In genomic region chr5:140338779-140339178, GRCm38 (mm10) we compare ENCODE assay signal across 21 mouse cellular contexts. TPM values are rescaled to one million over a fixed set of nuclear protein-coding genes. Genes with fewer than 3 reads are reported as not detected.
DNase-seq lines count a peak whose midpoint lies in the region; ATAC-seq and TF ChIP-seq lines count a peak whose summit lies in the region.
"Had no signal": no experiment of that assay in that cellular context is flagged by ENCODE, and none has a peak within 500 bp of the region (broad histone marks: within the 10 kb centered on the region; RNA-seq: fewer than 3 reads in every experiment).

No protein-coding gene starts in this region.

- no peaks in the 10 kb centered on the region for H3K4me1 ChIP-seq in heart, adult 2 months (ENCODE audit: control insufficient read depth, insufficient read depth, low read length)
- no peaks in the 10 kb centered on the region for H3K4me1 ChIP-seq in liver, postnatal 0 days (ENCODE audit: insufficient read depth)
- no peaks in the 10 kb centered on the region for H3K4me1 ChIP-seq in liver, embryonic 12.5 days
- H3K4me1 ChIP-seq in E14TG2a.4 (replicated peaks; ENCODE audit: low read depth, low read length), result peaks cover 22% of the 10 kb centered on the region
- no peaks in the 10 kb centered on the region for H3K4me1 ChIP-seq in embryonic fibroblast, embryonic 13.5 days (ENCODE audit: control insufficient read depth, insufficient read depth, low read length)
- H3K4me1 ChIP-seq: heart, embryonic 12.5 days; hindbrain, embryonic 13.5 days; limb, embryonic 15.5 days had no signal

- DNase-seq in heart, adult 2 months, result no peak
- no peak for DNase-seq in heart, postnatal 10 days
- no peak for DNase-seq in liver, postnatal 0 days
- DNase-seq in cerebellum, adult 8-10 months, result no peak
- DNase-seq: adrenal gland, postnatal 10 days; cerebellum, adult 11 months; cerebellum, postnatal 25 days; embryo, embryonic 11 days; lung, postnatal 10 days; thymus, postnatal 36 days had no signal

- no peak for TF ChIP-seq POLR2A in heart, adult 2 months (IDR thresholded peaks at IDR 0.05; ENCODE audit: insufficient read depth, low read depth, low read length)
- no peak for TF ChIP-seq POLR2A in embryonic fibroblast, embryonic 13.5 days (IDR thresholded peaks at IDR 0.05; ENCODE audit: low read depth, low read length)

- no peak for ATAC-seq in liver, postnatal 0 days
- no peak for ATAC-seq in liver, embryonic 12.5 days
- ATAC-seq: activated CD4-positive, CD25-positive, alpha-beta regulatory T cell, adult 4 months; forebrain, embryonic 16.5 days; intestine, embryonic 16.5 days; midbrain, embryonic 16.5 days; Patski had no signal

- no peak overlapping the region for H3K27ac ChIP-seq in heart, adult 2 months
- H3K27ac ChIP-seq in liver, postnatal 0 days (ENCODE audit: low read depth), result no peak overlapping the region
- H3K27ac ChIP-seq in liver, embryonic 12.5 days, result no peak overlapping the region
- no peak overlapping the region for H3K27ac ChIP-seq in embryonic fibroblast, embryonic 13.5 days (ENCODE audit: insufficient read depth, low read length)
- H3K27ac ChIP-seq: hindbrain, embryonic 13.5 days; limb, embryonic 15.5 days had no signal

- no peak overlapping the region for H3K9ac ChIP-seq in heart, adult 2 months (ENCODE audit: low read depth, low read length)
- H3K9ac ChIP-seq in liver, postnatal 0 days (replicated peaks), result no peak overlapping the region
- no peak overlapping the region for H3K9ac ChIP-seq in liver, embryonic 12.5 days
- H3K9ac ChIP-seq: heart, embryonic 12.5 days; hindbrain, embryonic 13.5 days; limb, embryonic 15.5 days had no signal

- H3K9me3 ChIP-seq in liver, postnatal 0 days (ENCODE audit: low read length), result no peaks in the 10 kb centered on the region
- H3K9me3 ChIP-seq in liver, embryonic 12.5 days (replicated peaks), result 0 out of 2 replicates have a peak, but pooled peaks cover 3% of the 10 kb centered on the region
- H3K9me3 ChIP-seq in E14TG2a.4 (ENCODE audit: low read length), result peaks cover 4% of the 10 kb centered on the region; the same call in 1 of the 2 replicates
- H3K9me3 ChIP-seq: heart, embryonic 12.5 days; hindbrain, embryonic 13.5 days; limb, embryonic 15.5 days had no signal

- intact Hi-C loops in heart, adult 2 months (cut with DNase I), result loop anchor here (5.0 kb wide), 1 partner anchor 74 kb away; no protein-coding TSS in a partner anchor
- intact Hi-C loops in heart, postnatal 10 days (cut with DNase I), result no loop called here

- H3K79me2 ChIP-seq in heart, adult 2 months (replicated peaks; ENCODE audit: control insufficient read depth, insufficient read depth, low read length), result no peaks in the 10 kb centered on the region

- TF ChIP-seq EP300 in heart, adult 2 months (IDR thresholded peaks at IDR 0.05; ENCODE audit: insufficient read depth, low read depth, low read length), result no peak
- no peak for TF ChIP-seq EP300 in liver, postnatal 0 days (IDR thresholded peaks at IDR 0.05; ENCODE audit: low read depth)

- no peak overlapping the region for H3K4me3 ChIP-seq in heart, adult 2 months
- no peak overlapping the region for H3K4me3 ChIP-seq in liver, postnatal 0 days (ENCODE audit: low read depth, low read length)
- H3K4me3 ChIP-seq in liver, embryonic 12.5 days, result no peak overlapping the region
- no peak overlapping the region for H3K4me3 ChIP-seq in E14TG2a.4 (replicated peaks; ENCODE audit: low read length)
- no peak overlapping the region for H3K4me3 ChIP-seq in embryonic fibroblast, embryonic 13.5 days (ENCODE audit: insufficient read depth, low read length)
- H3K4me3 ChIP-seq: heart, embryonic 12.5 days; hindbrain, embryonic 13.5 days; limb, embryonic 15.5 days had no signal

- H3K36me3 ChIP-seq in heart, adult 2 months (ENCODE audit: control insufficient read depth, insufficient read depth, low read length), result no peaks in the 10 kb centered on the region
- peaks cover 18% of the 10 kb centered on the region for H3K36me3 ChIP-seq in liver, postnatal 0 days (replicated peaks; ENCODE audit: insufficient read depth, low read length)
- peaks cover 75% of the 10 kb centered on the region for H3K36me3 ChIP-seq in liver, embryonic 12.5 days
- H3K36me3 ChIP-seq in E14TG2a.4 (ENCODE audit: insufficient read depth, low read length), result peaks cover 93% of the 10 kb centered on the region

- TF ChIP-seq CTCF in heart, adult 2 months (IDR thresholded peaks at IDR 0.05), result 0 out of 2 replicates have a peak, but pooled peaks have one; percentile 11
- TF ChIP-seq CTCF in liver, postnatal 0 days (IDR thresholded peaks at IDR 0.05; ENCODE audit: low read depth), result peak; percentile 47
- TF ChIP-seq CTCF in E14TG2a.4 (conservative IDR thresholded peaks at IDR 0.05; ENCODE audit: low read length), result peak; percentile 43
- TF ChIP-seq CTCF in embryonic fibroblast, embryonic 13.5 days (IDR thresholded peaks at IDR 0.05; ENCODE audit: borderline replicate concordance, insufficient read depth, low read length), result peak; percentile 15; the same call in 1 of the 2 replicates

- WGBS in heart, adult 2 months, result 94% methylated on average over 4 of the region's 4 CpGs
- 94% methylated on average over 4 of the region's 4 CpGs for WGBS in liver, postnatal 0 days (ENCODE audit: insufficient replicate concordance)
- WGBS in liver, embryonic 12.5 days (ENCODE audit: insufficient replicate concordance), result 80% methylated on average over 4 of the region's 4 CpGs

- no peaks in the 10 kb centered on the region for H3K27me3 ChIP-seq in heart, adult 2 months (ENCODE audit: control insufficient read depth, insufficient read depth, low read length)
- no peaks in the 10 kb centered on the region for H3K27me3 ChIP-seq in liver, postnatal 0 days (ENCODE audit: insufficient read depth, low read length)
- no peaks in the 10 kb centered on the region for H3K27me3 ChIP-seq in liver, embryonic 12.5 days (replicated peaks)
- no peaks in the 10 kb centered on the region for H3K27me3 ChIP-seq in E14TG2a.4 (ENCODE audit: insufficient read depth, low read length)
- H3K27me3 ChIP-seq: heart, embryonic 12.5 days; hindbrain, embryonic 13.5 days; limb, embryonic 15.5 days; Patski had no signal

- no peak overlapping the region for H3K4me2 ChIP-seq in liver, postnatal 0 days (ENCODE audit: low read depth, low read length)
- H3K4me2 ChIP-seq in liver, embryonic 12.5 days, result no peak overlapping the region
- H3K4me2 ChIP-seq: heart, embryonic 12.5 days; hindbrain, embryonic 13.5 days; limb, embryonic 15.5 days had no signal

RNA-seq across cellular contexts. Expression of gene Mrm2, which starts 7.1 kb away (rescaled TPM):
- 10 to 100 TPM; 11.0 to 12.5 TPM for total RNA-seq in heart, adult 2 months (2021)
- 10.9 and 15.2 TPM in 2 replicates for polyA plus RNA-seq in heart, adult 2 months (2012; rRNA removed)
- 10 to 100 TPM in 1 of 2 experiments, 1 to 10 TPM in 1; 8.4 to 11.6 TPM for total RNA-seq in heart, postnatal 10 days (2021)
- 7.2 and 8.1 TPM in 2 replicates for polyA plus RNA-seq in liver, postnatal 0 days (2015; fragmentation: Nextera tagmentation; extraction: Ambion mirVana)
- 12.0 and 14.7 TPM in 2 replicates for polyA plus RNA-seq in liver, embryonic 12.5 days (2016; fragmentation: Nextera tagmentation; extraction: Ambion mirVana)
- 5.1 and 8.3 TPM in 2 replicates for polyA plus RNA-seq in embryonic fibroblast, embryonic 13.5 days (2011; ENCODE audit: insufficient read length, low read depth, missing spikeins)

RNA-seq across cellular contexts. Expression of gene Nudt1, which starts 17.3 kb away (rescaled TPM):
- 10 to 100 TPM in 1 of 2 experiments, 1 to 10 TPM in 1; 6.5 to 10.0 TPM for total RNA-seq in heart, adult 2 months (2021)
- 8.7 and 12.4 TPM in 2 replicates for polyA plus RNA-seq in heart, adult 2 months (2012; rRNA removed)
- total RNA-seq in heart, postnatal 10 days (2021), result 10 to 100 TPM; 11.1 to 11.8 TPM
- 18.1 and 18.6 TPM in 2 replicates for polyA plus RNA-seq in liver, postnatal 0 days (2015; fragmentation: Nextera tagmentation; extraction: Ambion mirVana)
- 34.6 and 36.3 TPM in 2 replicates for polyA plus RNA-seq in liver, embryonic 12.5 days (2016; fragmentation: Nextera tagmentation; extraction: Ambion mirVana)
- 13.2 and 13.8 TPM in 2 replicates for polyA plus RNA-seq in embryonic fibroblast, embryonic 13.5 days (2011; ENCODE audit: insufficient read length, low read depth, missing spikeins)

RNA-seq across cellular contexts. Expression of gene Mad1l1, which starts 17.4 kb away (rescaled TPM):
- total RNA-seq in heart, adult 2 months (2021), result 10 to 100 TPM in 1 of 2 experiments, 1 to 10 TPM in 1; 9.4 to 12.2 TPM
- polyA plus RNA-seq in heart, adult 2 months (2012; rRNA removed), result 10.1 and 12.4 TPM in 2 replicates
- 10 to 100 TPM; 16.5 to 21.2 TPM for total RNA-seq in heart, postnatal 10 days (2021)
- 16.4 and 17.0 TPM in 2 replicates for polyA plus RNA-seq in liver, postnatal 0 days (2015; fragmentation: Nextera tagmentation; extraction: Ambion mirVana)
- polyA plus RNA-seq in liver, embryonic 12.5 days (2016; fragmentation: Nextera tagmentation; extraction: Ambion mirVana), result 31.0 and 33.6 TPM in 2 replicates
- 21.3 and 22.6 TPM in 2 replicates for polyA plus RNA-seq in embryonic fibroblast, embryonic 13.5 days (2011; ENCODE audit: insufficient read length, low read depth, missing spikeins)

RNA-seq across cellular contexts. Expression of gene Snx8, which starts 50.3 kb away (rescaled TPM):
- 10 to 100 TPM; 12.0 to 15.8 TPM for total RNA-seq in heart, adult 2 months (2021)
- 8.9 and 10.5 TPM in 2 replicates for polyA plus RNA-seq in heart, adult 2 months (2012; rRNA removed)
- 10 to 100 TPM; 17.0 to 18.2 TPM for total RNA-seq in heart, postnatal 10 days (2021)
- 11.4 and 12.1 TPM in 2 replicates for polyA plus RNA-seq in liver, postnatal 0 days (2015; fragmentation: Nextera tagmentation; extraction: Ambion mirVana)
- polyA plus RNA-seq in liver, embryonic 12.5 days (2016; fragmentation: Nextera tagmentation; extraction: Ambion mirVana), result 11.9 and 14.0 TPM in 2 replicates
- polyA plus RNA-seq in embryonic fibroblast, embryonic 13.5 days (2011; ENCODE audit: insufficient read length, low read depth, missing spikeins), result 15.2 and 16.4 TPM in 2 replicates
